Mouse (Mus musculus) limb, embryonic 13.5 days (tissue): Measurements from ENCODE around the gene Naip1. TPM values are rescaled to one million over a fixed set of nuclear protein-coding genes. Genes with fewer than 3 reads are reported as not detected.
"Not testable (repeated sequence)": the region's sequence is repeated elsewhere in the genome, so short reads cannot be mapped to it uniquely, and the experiment has no call there.

ENCODE experiments used
- ATAC-seq: fragments of 200-750 bp; cut with Nextera tagmentation; 2 replicates; pipeline ENCODE4 v1.8.0; 2017; ENCODE audit warnings: low read depth, moderate number of reproducible peaks, moderate TSS enrichment; ENCODE audit not compliant: low FRiP score
- H3K27ac ChIP-seq: fragments of 300-500 bp; sonication (generic); 2 replicates; pipeline ENCODE4 v1.5.1; 2015; ENCODE audit warnings: inconsistent platforms, mild to moderate bottlenecking, moderate library complexity
- H3K27me3 ChIP-seq: fragments of 300-500 bp; sonication (generic); 2 replicates; pipeline ENCODE4 v1.6.1; 2015; ENCODE audit warnings: mild to moderate bottlenecking, inconsistent platforms
- H3K36me3 ChIP-seq: fragments of 300-500 bp; sonication (generic); 2 replicates; pipeline ENCODE4 v1.6.1; 2015; ENCODE audit warnings: inconsistent platforms, mild to moderate bottlenecking, moderate library complexity
- H3K4me1 ChIP-seq: fragments of 300-500 bp; sonication (generic); 2 replicates; pipeline ENCODE4 v1.6.1; 2015; ENCODE audit warnings: inconsistent platforms
- H3K4me2 ChIP-seq: fragments of 300-500 bp; sonication (generic); replicated peaks from 2 replicates; pipeline ENCODE4 v1.6.1; 2015; ENCODE audit warnings: inconsistent platforms, mild to moderate bottlenecking, moderate library complexity
- H3K4me3 ChIP-seq: fragments of 300-500 bp; sonication (generic); 2 replicates; pipeline ENCODE4 v1.5.1; 2015; ENCODE audit warnings: moderate library complexity, mild to moderate bottlenecking, inconsistent platforms
- H3K9ac ChIP-seq: fragments of 300-500 bp; sonication (generic); 2 replicates; pipeline ENCODE4 v1.6.1; 2015; ENCODE audit warnings: mild to moderate bottlenecking, inconsistent platforms
- H3K9me3 ChIP-seq: fragments of 300-500 bp; sonication (generic); 2 replicates; pipeline ENCODE4 v1.6.1; 2016; ENCODE audit warnings: inconsistent platforms
- WGBS: fragments of 180-500 bp; shearing (Covaris S2); methylation state at CpG from one replicate; pipeline ENCODE4 v1.1.7; 2015; 5-methylcytosine and 5-hydroxymethylcytosine counted together
- polyA plus RNA-seq: library from polyadenylated mRNA; unstranded; fragments of >200 nt; fragmentation: Nextera tagmentation; extraction: Ambion mirVana; gene quantifications from 2 replicates; pipeline ENCODE4 v1.2.1, GENCODE M21; 2015

Gene Naip1
- 0.04 TPM in 1 of 2 replicates, not detected in the other for polyA plus RNA-seq

DNA sequence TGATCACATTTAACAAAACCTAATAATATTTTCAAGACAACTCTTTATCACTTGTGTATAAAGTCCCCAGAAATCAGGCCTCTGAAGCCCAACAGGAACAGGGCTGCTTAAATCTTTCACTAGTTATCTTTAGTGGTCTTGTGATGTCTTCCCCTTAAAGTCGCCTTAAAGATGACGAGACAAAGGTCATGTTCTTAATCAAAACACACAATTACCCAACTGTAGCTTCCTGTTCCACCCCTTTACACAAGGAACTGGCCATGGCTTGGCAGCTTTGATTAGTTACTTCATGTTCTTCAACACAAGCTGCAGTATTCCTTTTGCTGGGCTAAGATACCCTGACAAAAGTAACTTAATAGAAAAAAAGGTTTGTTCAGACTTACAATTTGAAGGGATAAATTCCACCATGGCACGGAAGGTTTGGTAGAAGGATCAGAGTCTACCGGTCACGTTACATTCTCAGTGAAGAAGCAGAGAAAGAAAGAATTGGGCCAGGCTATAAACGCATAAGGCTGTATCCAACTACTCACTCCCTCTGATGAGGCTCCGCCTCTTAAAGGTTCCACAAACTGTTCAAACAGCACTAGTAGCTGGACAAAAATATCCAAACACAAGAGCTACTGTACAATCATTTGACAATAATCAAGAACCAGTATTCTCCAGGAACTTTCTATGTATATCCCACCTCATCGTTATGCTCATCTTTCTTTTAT lies at the start of gene Naip1:
TSS of gene Naip1 (minus strand) at position 455 of the 713 bp plus-strand sequence.
- H3K9me3 ChIP-seq, H3K36me3 ChIP-seq, H3K4me2 ChIP-seq, H3K9ac ChIP-seq, H3K27me3 ChIP-seq, H3K4me3 ChIP-seq, ATAC-seq, H3K4me1 ChIP-seq, H3K27ac ChIP-seq: not testable (repeated sequence)
- WGBS: 79% methylated on average over 8 of the region's 8 CpGs

DNA sequence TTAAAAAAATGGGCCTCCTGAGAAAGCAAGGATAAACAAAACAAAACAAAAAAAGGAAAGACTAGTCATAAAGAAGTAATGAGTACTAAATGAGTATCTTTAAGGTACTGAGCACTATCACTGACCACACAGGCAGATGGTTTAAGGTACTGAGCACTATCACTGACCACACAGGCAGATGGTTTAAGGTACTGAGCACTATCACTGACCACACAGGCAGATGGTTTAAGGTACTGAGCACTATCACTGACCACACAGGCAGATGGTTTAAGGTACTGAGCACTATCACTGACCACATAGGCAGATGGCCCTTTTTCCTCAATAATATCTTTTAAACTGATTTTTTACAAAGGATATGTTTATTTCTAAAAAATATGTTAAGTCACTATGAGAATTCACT lies 47.0 kb upstream of the Naip1 start:
- not testable (repeated sequence) for H3K4me3 ChIP-seq, H3K9ac ChIP-seq, ATAC-seq, H3K4me2 ChIP-seq, H3K27ac ChIP-seq, H3K27me3 ChIP-seq, H3K9me3 ChIP-seq, H3K4me1 ChIP-seq, H3K36me3 ChIP-seq

DNA sequence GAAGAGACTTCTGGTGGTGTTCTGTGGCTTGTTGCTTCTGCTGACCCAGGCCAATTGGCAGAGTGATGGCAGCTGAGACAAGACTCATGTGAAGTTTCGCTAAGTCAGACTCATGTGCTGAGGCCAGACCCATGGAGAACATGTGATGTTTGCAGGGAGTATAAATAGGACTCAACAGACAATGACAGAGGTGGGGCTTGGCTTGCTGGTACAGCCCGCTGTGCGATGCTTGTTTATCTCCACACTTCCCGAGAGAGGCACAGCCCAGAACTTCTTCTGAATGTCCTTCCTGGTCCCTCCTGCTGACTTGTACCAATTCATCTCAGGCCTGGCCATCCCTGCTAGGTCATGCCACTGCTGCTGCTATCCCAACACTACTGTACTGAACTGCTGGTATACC lies 42.7 kb upstream of the Naip1 start:
- no peak overlapping the region for H3K4me2 ChIP-seq
- H3K9me3 ChIP-seq: no peaks in the 10 kb centered on the region

DNA sequence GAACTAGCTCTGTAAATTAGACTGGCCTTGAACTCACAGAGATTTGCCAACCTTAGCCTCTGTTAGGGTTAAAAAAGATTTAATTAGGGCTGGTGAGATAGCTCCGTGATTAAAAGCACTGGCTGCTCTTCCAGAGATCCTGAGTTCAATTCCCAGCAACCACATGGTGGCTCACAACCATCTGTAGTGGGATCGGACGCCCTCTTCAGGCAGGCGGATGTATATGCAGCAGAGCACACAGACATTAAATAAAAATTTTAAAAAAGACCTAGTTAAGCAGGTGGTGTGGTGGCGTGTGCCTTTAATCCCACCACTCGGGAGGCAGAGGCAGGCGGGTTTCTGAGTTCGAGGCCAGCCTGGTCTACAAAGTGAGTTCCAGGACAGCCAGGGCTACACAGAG lies 41.7 kb upstream of the Naip1 start:
- peaks cover 12% of the 10 kb centered on the region for H3K4me1 ChIP-seq
- H3K4me2 ChIP-seq, H3K4me3 ChIP-seq, H3K27ac ChIP-seq, H3K9ac ChIP-seq, ATAC-seq, H3K27me3 ChIP-seq, H3K9me3 ChIP-seq, H3K36me3 ChIP-seq: not testable (repeated sequence)
- 58% methylated on average over 8 of the region's 8 CpGs for WGBS

More for the DNA sequence above, 42.7 kb upstream of the Naip1 start:
- H3K9ac ChIP-seq: no peak overlapping the region
- ATAC-seq: no peak
- peaks cover 12% of the 10 kb centered on the region for H3K4me1 ChIP-seq
- WGBS: 86% methylated on average over 4 of the region's 4 CpGs
- H3K27me3 ChIP-seq: no peaks in the 10 kb centered on the region
- no peak overlapping the region for H3K4me3 ChIP-seq
- no peak overlapping the region for H3K27ac ChIP-seq
- H3K36me3 ChIP-seq: no peaks in the 10 kb centered on the region

DNA sequence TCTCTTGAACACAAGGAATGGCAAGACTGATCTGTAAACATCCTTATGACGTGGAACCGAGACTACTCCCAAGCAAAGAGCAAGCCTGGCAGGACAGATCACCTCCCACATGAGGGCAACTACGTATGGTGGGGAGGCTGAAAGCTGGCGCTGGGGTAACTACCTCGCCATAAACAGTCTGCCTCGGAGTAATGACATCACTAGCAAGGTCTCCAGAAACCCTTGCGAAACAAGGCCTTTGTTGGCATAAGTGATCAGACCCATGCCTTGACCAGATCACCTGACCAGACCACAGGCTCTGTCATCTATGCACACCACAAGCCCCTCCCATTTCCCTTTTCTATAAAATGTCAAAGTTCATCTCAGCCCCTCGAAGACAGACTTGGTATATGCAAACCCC lies 40.6 kb upstream of the Naip1 start:
- peaks cover 5% of the 10 kb centered on the region for H3K36me3 ChIP-seq
- H3K4me2 ChIP-seq: no peak overlapping the region
- no peak overlapping the region for H3K9ac ChIP-seq
- ATAC-seq: no peak
- 70% methylated on average over 8 of the region's 8 CpGs for WGBS
- H3K4me3 ChIP-seq: no peak overlapping the region
- no peaks in the 10 kb centered on the region for H3K27me3 ChIP-seq
- no peak overlapping the region for H3K27ac ChIP-seq
- peaks cover 12% of the 10 kb centered on the region for H3K4me1 ChIP-seq
- no peaks in the 10 kb centered on the region for H3K9me3 ChIP-seq

DNA sequence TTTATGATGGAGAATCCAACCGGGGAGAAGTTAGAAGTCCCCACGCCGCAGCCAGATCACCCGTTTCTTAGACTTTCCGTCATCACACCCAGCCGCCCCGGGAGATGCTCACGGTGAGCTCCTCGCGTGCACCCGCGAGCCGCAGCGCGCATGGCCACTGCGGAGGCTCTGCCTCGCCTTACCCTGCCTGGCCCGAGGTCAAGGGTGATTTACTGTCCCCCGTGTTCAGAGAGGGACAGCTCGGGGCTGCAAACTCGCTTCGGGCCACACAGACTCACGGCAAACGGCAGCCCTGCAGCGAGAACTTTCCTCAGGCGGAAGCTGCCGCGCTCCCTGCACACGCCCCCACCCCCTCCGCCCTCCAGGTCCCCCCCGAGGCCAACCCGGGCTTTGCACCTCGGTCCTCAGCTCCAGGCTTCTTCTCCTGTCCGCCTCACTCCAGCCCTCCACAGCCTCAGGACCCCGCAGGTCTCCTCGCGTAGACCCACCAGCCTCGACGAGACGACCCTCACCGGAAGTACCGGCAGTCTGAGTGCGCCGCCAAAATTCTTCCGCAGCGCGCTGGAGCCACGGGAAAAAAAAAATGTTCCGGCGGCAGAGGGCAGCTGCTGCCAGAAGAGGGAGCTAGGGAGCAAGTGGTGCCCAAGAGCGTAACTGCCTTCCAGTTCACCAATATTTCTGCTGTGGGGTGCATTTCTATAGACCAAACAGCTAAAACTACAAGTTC lies 39.6 kb upstream of the Naip1 start, which contains the start of gene Gtf2h2:
TSS of gene Gtf2h2 (minus strand) at position 519 of the 727 bp plus-strand sequence.
- peak within 1 kb of the TSS; percentile 92 for H3K9ac ChIP-seq
- under 1% methylated on average over 51 of the region's 51 CpGs for WGBS
- H3K4me1 ChIP-seq: peaks cover 12% of the 10 kb centered on the region
- H3K4me2 ChIP-seq: peak within 1 kb of the TSS; percentile 73
- H3K36me3 ChIP-seq: peaks cover 16% of the 10 kb centered on the region
- H3K27ac ChIP-seq: peak within 1 kb of the TSS; percentile 86
- H3K4me3 ChIP-seq: peak within 1 kb of the TSS; percentile 94
- H3K9me3 ChIP-seq: no peaks in the 10 kb centered on the region
- peak; percentile 87 for ATAC-seq
- no peaks in the 10 kb centered on the region for H3K27me3 ChIP-seq

DNA sequence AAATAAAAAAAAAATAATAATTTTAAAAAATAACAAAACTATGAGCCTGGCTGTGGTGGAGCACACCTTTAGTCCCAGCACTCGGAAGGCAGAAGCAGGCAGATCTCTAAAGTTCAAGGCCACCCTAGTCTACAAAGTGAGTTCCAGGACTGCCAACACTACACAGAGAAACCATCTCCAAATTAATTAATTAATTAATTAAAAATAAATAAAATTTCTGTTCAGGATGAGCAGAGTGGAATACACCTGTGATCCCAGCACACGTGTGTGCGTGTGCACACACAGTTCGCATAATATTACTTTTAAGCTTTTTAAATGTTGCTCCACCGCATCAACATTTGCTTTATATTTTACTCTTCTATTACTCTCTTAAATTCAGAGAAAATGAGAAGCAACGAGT lies 39.0 kb upstream of the Naip1 start:
- ATAC-seq: no peak
- H3K27ac ChIP-seq: peak overlapping the region; percentile 86; the same call in 1 of the 2 replicates

DNA sequence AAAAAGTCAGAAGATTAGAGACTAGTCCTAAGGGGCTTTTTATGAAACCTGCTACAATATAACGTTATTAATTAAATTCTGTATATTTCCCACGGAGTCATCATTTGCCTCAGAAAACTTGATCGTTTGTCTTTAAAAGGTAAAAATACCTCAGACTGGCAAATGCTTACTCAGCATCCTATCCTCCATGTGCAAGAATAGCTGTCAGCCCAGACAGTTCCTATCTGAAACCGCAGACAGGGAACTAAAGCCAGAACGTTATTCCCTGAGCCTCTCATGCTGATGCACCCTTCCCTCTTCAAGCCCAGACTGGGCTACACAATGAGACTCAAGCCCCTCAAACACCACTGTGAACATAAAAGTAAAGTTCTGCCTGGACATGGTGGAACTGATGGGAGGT lies 37.8 kb upstream of the Naip1 start:
- 89% methylated on average over 5 of the region's 5 CpGs for WGBS
- no peak overlapping the region for H3K4me3 ChIP-seq
- no peak for ATAC-seq

More for the DNA sequence above, 39.0 kb upstream of the Naip1 start:
- WGBS: 16% methylated on average over 6 of the region's 6 CpGs
- H3K4me1 ChIP-seq: peaks cover 12% of the 10 kb centered on the region
- H3K9me3 ChIP-seq: no peaks in the 10 kb centered on the region
- H3K27me3 ChIP-seq: no peaks in the 10 kb centered on the region
- H3K4me2 ChIP-seq: peak overlapping the region; percentile 73
- H3K4me3 ChIP-seq: peak overlapping the region; percentile 94
- H3K9ac ChIP-seq: peak overlapping the region; percentile 92
- H3K36me3 ChIP-seq: peaks cover 21% of the 10 kb centered on the region

DNA sequence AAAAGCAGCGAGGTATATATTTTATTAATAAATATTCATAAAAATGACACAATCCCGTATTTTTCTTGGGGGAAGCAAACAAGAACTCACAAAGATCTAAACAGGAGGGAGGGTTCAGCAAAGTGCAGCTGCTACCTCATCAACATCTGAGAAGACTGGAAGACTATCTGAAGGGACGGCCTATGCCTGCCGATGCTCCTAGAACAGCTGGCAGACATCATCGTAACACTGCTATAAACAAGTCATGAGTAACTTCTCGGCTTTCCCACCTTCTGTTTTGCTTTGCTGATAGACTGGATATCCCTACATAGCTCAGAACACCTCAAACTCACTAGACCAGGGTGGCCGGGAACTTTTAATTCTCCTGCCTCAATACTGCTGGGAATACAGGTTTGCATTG lies 30.9 kb upstream of the Naip1 start:
- WGBS: 85% methylated on average over 7 of the region's 7 CpGs
- Histone ChIP-seq H3K4me3 (no peak overlapping the region), H3K27ac (no peak overlapping the region), H3K36me3 (peaks cover 76% of the 10 kb centered on the region), H3K9ac (no peak overlapping the region), H3K4me1 (no peaks in the 10 kb centered on the region), H3K9me3 (no peaks in the 10 kb centered on the region), H3K27me3 (no peaks in the 10 kb centered on the region), H3K4me2 (no peak overlapping the region)
- no peak for ATAC-seq

More for the DNA sequence above, 37.8 kb upstream of the Naip1 start:
- Histone ChIP-seq H3K36me3 (peaks cover 26% of the 10 kb centered on the region), H3K27ac (no peak overlapping the region), H3K9me3 (no peaks in the 10 kb centered on the region), H3K9ac (no peak overlapping the region; the same call in 1 of the 2 replicates), H3K27me3 (no peaks in the 10 kb centered on the region), H3K4me2 (no peak overlapping the region), H3K4me1 (peaks cover 12% of the 10 kb centered on the region)

DNA sequence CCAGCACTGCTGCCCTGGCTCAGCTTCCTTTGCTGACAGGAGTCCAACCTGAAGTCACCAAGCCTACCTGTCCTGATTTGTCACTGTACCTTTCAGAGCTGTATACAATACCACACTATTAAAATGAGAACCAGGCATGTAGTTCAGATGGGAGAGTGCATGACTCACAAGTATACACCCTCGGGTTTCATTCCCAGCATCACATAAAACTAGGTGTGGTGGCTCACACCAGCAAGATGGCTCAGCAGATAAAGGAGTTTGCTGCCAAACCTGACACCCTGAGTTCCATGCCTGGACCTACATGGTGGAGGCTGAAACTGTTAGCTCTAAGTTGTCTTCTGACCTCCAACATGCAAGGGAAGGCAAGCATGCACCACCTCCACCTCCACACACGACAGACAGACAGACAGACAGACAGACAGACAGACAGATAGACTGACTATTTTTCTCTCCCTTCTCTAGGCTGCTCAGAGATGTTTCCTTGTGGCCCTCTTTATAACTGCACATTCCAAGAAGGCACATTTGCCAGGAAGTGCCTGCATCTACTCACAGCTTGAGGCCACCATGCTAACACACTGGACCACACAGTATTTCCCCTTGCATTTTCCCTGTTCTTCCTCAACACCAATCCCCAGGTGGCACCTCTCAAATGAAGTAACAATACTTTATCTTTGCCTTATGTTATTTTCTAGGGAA lies 11.0 kb upstream of the Naip1 start:
- H3K4me2 ChIP-seq: no peak overlapping the region
- H3K4me1 ChIP-seq: no peaks in the 10 kb centered on the region
- no peak overlapping the region for H3K4me3 ChIP-seq
- H3K36me3 ChIP-seq: peaks cover 61% of the 10 kb centered on the region
- H3K9ac ChIP-seq: no peak overlapping the region
- WGBS: 86% methylated on average over 2 of the region's 2 CpGs
- no peaks in the 10 kb centered on the region for H3K27me3 ChIP-seq
- H3K9me3 ChIP-seq: no peaks in the 10 kb centered on the region
- ATAC-seq: no peak
- no peak overlapping the region for H3K27ac ChIP-seq

DNA sequence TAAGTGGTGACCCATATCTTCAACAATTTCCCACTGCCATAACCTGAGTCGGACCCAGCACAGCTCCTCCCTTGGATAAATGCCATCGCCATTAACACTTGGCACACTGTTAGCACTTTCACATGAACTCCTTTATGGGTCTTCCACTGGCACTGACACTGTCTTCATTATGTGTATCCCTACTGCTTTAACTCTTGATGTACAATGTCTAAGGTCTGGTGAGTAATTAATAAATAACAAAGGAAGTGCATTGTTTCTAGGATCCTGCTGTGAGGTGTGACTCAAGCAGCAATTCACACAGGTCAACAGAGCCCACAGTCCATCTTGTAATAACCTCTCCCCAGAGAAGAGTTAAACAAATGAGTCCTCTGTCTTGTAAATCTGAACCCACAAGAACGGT lies 8.7 kb upstream of the Naip1 start:
- no peak overlapping the region for H3K27ac ChIP-seq
- H3K27me3 ChIP-seq: no peaks in the 10 kb centered on the region
- 63% methylated on average over 3 of the region's 3 CpGs for WGBS
- no peak overlapping the region for H3K9ac ChIP-seq
- H3K4me2 ChIP-seq: no peak overlapping the region
- H3K4me3 ChIP-seq: no peak overlapping the region
- no peak for ATAC-seq
- H3K4me1 ChIP-seq: no peaks in the 10 kb centered on the region
- H3K9me3 ChIP-seq: no peaks in the 10 kb centered on the region
- peaks cover 40% of the 10 kb centered on the region for H3K36me3 ChIP-seq

DNA sequence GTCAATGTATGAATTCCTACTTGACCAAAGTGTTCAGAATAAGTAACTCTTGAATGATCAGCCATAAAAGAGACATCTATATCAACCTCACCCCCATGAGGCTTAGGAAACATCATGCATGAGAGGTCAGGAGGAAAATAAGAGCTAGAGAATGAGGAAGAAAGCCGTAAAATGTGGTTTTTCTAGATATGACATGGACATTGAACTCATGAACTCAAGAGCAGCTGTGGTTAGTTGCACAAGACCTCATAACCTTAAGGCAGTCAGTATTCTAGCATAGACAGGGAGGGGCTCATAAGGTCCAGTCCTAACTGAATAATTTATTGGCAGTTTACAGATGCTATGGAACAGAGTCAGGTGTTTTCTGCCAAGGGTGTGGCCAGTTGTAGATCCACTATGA lies 3.2 kb downstream of the Naip1 start:
- no peak overlapping the region for H3K9ac ChIP-seq
- ATAC-seq: no peak
- no peaks in the 10 kb centered on the region for H3K9me3 ChIP-seq
- no peak overlapping the region for H3K4me3 ChIP-seq
- no peak overlapping the region for H3K27ac ChIP-seq
- no peak overlapping the region for H3K4me2 ChIP-seq
- no peaks in the 10 kb centered on the region for H3K36me3 ChIP-seq
- H3K4me1 ChIP-seq: no peaks in the 10 kb centered on the region
- H3K27me3 ChIP-seq: no peaks in the 10 kb centered on the region
- 87% methylated on average over 1 of the region's 1 CpGs for WGBS
